Mouse (Mus musculus) Muller cell, postnatal 12 days (primary cell): ENCODE measurements around the gene Abcb5.
"Not testable (repeated sequence)": the region's sequence is repeated elsewhere in the genome, so short reads cannot be mapped to it uniquely, and the experiment has no call there.

Source experiments
- DNase-seq: peaks from one replicate; pipeline ENCODE4 v3.0.0-alpha.2; 2015; ENCODE audit errors: inconsistent ontology term

Gene Abcb5

DNA sequence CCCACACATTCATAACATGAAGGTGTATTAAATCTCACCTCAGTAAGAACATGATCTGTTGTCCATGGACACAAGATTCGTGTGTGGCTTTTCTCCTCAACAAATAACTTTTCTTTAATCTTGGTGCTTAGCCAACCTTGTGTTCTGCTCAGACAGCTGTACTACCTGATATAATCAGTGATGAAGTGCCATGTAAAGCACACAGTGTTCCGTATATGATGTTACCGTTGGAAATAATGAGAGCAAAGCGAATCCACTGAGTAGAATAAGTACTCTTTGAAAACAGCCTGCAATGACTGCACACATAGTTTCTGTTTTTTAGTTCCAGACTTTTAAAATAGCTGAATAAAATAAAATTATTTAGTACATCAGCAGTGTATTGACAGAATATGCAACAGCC, at the start of gene Abcb5:
Gene Abcb5 (minus strand): TSS at position 101 of the 400 bp plus-strand sequence.
- DNase-seq, result no peak

- DNase-seq, result peak; percentile 16
These were observed 33.0 kb upstream of the Abcb5 start for GRCm38 (mm10) chr12:118999230-118999629.

DNA sequence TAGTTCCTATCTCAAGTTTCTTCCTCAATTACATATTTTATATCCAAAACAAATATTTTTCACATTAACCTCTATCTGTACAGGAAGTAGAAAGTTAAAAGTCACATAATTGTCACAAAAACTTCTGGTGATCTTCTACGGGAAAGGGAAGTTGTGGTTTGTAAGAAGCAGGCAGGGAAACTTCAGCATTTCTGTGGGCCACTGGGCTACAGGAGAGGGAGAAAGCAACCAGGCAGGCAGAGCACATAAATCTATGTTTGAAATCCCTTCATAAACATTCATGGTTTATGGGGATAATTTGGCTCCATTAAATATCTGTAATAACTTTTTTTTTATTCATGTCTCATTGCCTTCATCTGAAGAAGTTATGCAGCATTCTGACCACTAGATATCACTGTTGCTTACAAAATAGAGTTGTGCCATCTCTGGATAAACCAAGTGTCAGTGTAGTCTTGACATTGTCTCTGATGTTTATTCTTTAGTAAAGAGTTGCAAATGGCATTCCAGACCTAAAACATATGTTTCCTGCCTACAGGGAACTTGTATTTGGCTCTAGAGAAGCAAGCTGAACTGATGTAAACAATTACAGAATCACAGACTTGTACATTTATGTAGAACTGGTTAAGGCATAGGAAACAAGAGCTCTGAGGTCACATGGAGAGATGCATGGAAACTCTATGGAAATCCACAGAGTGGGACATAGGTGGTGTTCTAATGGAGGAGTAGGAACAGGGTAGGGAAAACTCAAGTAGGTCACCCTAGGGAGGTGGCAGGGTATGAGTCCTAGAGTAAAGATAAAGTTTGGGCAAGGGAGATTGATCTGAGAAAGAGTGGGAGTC, 28.3 kb upstream of the Abcb5 start:
- peak; percentile 22 for DNase-seq

- DNase-seq, result no peak
These were observed 18.6 kb upstream of the Abcb5 start for GRCm38 (mm10) chr12:118984852-118985251.

- DNase-seq, result peak; percentile 78
These were observed 35.6 kb downstream of the Abcb5 start for GRCm38 (mm10) chr12:118930386-118931318.

DNA sequence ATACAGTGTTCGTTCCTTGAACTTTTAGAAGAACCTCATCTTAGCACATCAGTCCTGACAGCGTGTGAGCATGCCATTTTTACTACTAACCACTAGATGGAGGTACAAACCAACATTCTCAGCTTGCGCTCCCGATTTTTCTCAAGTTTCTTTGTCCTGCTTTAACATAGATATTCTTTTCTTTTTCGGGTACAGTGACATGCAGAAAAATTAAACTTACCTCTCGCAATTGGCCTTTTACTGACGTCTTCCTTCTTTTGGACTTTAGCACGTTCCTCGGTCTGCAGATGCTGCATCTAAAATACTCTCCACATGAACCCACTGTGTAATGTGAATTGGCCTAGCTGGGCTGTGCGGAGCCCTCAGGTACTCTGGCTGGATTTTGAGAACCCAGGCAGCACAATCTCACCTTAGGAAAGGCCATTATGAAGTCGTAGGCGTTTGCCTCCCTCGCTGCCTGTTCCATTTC, 39.4 kb downstream of the Abcb5 start:
- peak; percentile 35 for DNase-seq

DNA sequence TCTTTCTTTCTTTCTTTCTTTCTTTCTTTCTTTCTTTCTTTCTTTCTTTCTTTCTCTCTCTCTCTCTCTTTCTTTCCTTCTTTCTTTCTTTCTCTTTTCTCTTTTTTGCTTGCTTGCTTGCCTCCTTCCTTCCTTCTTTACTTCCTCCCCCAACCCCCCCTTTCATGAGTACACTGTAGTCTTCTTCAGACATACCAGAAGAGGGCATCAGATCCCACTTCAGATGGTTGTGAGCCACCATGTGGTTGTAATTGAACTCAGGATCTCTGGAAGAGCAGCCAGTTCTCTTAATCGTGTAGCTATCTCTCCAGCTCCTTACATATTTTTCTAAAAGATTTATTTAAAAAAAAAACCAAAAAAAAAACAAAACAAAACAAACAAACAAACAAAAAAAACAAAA, 42.3 kb downstream of the Abcb5 start:
- DNase-seq, result not testable (repeated sequence)

- no peak for DNase-seq
These were observed 48.5 kb downstream of the Abcb5 start for GRCm38 (mm10) chr12:118917771-118918170.

GRCm38 (mm10) chr12:118910360-118910759, 55.9 kb downstream of the Abcb5 start:
- no peak for DNase-seq

DNA sequence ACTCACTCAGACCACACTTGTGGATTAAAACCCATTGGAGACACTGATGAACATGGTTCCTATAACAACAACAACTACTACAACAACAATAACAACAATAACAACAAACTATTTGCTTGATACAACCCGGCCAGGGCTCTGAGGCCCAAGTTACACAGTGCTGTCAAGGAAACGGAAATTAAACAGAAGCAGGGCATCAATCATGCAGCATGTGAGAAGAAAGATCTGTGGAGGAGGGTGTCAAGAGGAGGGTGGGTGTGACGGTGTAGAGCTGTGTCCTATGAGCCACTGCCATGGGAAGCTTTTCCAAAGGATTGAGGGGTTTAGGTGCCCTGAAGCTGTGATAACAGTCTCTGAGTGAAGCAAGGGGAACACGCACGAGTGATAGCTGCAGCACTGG, 64.0 kb downstream of the Abcb5 start:
- no peak for DNase-seq

- no peak for DNase-seq
These were observed 78.3 kb downstream of the Abcb5 start for GRCm38 (mm10) chr12:118887964-118888363.

DNA sequence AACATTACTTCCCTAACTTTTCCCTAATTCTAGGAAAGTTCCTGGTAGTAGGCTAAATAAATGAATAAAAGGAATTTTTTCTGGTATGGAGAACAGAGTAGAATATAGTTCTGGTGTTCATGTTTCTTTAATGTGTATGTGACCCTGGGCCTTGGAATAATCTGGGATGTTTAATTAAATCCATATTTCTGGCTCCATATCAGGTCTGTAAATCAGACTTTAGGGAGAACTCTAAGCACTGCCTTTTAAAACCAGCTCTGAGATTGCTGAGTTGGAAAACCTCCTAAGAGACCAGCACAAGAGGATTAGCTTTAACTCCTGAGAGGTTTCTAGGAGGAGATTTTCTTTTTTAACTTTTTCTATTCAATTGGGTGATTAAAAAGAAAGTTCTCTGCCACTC, 83.4 kb downstream of the Abcb5 start:
- DNase-seq, result no peak

GRCm38 (mm10) chr12:118872673-118873072, 93.5 kb downstream of the Abcb5 start:
- no peak for DNase-seq

- no peak for DNase-seq
These were observed 110.1 kb downstream of the Abcb5 start for GRCm38 (mm10) chr12:118856151-118856550.

DNA sequence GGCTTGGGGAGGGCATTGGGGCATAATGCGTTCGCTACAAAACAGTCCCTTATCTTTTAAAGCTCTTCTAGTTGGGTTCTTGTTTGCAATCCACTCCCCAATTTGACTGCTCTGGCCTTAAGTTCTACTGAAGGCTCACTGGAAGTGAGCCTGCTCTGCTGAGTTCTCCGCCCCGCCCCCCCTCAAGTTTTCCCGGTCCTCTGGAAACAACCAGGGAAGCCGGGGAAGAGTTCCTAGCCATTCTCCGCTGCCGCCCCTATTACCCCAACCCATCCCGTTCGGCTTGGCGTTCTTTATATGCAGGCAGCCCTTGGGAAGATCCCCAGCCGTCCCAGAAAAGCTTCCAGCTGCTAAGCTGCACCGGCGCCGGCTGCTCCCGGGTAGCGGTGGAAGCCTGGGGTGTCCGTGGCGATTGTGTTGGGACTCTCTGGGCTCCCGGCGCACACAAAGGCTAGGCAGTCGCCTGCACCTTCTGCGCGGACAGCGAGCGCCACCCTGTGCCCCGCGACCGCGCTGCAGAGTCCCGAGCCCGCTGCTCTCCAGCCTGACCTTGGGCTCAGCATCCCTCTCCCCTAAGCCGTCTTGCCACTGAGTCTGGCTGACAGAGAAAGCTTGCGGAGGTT, 111.3 kb downstream of the Abcb5 start:
- DNase-seq, result peak; percentile 87

DNA sequence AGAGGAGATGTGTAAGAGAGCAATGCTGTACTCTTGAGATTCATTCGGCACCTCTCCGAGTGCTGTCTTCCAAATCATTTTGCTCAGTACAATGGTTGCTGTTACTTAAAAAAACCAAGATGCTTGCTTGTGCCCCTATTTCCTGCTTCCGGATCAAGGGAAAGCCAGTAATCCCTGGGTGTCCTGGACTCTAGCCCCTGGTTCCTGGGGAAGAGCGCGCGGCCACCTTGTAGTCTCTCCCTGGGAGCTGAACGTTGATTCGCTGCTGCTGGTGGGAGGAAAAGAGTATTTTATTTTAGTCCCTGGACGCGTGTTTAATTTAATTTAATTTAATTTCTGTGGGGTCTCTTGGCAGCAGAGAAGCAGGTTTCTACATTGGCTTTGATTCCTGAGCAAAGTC, 111.8 kb downstream of the Abcb5 start:
- no peak for DNase-seq

DNA sequence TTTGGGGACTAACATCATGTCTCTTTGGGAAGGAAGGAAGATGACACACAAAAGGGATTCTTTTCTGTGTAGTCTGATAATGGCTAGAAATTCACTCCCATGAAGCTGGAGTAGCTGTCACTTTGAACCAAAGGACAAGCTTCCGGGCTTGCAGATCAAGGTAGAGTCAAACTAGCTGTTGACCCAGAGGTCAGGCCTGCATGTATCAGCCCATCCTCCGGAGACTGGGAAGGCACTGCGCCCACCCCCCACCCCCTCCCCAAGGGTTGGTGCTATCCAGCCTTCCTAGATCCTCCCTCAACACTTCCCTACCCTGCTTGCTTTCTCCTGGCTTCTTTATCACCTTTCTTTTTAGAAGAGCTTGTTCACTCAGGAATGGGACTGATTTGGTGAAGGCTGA, 112.9 kb downstream of the Abcb5 start:
- no peak for DNase-seq

- DNase-seq, result no peak
These were observed 115.3 kb downstream of the Abcb5 start for GRCm38 (mm10) chr12:118850851-118851410.

DNA sequence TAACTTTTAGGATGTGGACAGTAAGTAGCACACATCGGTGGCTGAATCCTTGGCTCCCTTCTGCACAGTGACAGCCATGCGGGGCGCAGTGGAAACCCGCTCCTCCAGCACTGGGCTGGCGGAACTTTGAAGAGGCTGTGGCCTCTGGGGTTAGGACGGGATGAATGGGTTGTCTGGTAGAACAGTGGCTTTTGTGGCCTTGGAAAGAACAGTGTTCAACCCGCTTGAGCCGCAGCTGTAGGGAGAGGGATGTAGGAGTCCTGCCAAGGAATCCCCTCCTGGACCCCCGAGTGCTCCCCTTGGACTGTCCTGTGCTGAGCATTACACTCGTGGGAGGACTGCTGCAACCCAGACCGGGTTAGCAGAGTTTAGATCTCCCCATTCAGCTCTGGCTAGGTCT, 116.2 kb downstream of the Abcb5 start:
- no peak for DNase-seq

GRCm38 (mm10) chr12:118849203-118849861, 116.9 kb downstream of the Abcb5 start:
- no peak for DNase-seq
